Mouse (Mus musculus): Measurements from ENCODE around the gene Unc5c. TPM values are rescaled to one million over a fixed set of nuclear protein-coding genes. Genes with fewer than 3 reads are reported as not detected.

The Unc5c gene
- total RNA-seq, 2 experiments from 2014 or later: 36.8 to 48.3 TPM

DNA sequence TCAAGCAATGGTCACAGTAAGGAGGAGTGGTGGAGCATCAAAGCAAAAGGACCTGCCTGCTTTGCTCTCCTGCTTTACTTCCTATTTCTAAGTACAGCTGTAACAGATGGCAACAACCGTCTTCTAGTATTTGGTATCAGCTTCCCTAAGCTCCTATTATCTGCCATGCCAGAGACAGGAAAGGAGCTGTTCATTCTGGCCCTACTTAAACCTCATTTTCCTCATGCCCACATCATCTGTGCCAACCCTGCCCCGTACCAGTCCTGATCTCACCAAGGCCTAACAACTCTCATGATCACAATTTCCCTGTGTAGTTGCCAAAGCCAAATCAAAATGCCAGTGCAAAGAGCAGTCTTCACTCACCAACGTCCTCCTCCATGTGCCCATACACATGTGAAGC, 226.4 kb downstream of the Unc5c start:
- DNase-seq (ENCODE audit: extremely low spot score in 1 of 2, low spot score in 1 of 2): no peak

DNA sequence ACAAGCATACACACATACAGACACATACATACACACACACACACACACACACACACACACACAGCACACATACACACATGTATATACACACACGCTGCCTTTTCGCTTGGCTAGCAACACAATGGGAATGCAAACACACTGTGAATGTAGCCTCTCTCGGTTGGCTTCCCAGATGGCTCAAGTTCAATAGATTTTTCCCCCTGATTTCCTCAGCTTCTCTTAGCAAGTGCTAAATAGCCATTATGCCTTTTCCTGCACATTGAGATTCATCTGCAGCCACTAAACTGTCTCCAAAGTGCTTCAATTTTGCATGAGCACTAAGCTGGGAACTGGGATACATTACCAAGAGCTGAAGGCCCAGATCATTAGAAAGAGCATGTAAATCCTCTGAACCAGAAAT, 226.8 kb downstream of the Unc5c start:
- DNase-seq (ENCODE audit: extremely low spot score in 1 of 2, low spot score in 1 of 2): no peak

DNA sequence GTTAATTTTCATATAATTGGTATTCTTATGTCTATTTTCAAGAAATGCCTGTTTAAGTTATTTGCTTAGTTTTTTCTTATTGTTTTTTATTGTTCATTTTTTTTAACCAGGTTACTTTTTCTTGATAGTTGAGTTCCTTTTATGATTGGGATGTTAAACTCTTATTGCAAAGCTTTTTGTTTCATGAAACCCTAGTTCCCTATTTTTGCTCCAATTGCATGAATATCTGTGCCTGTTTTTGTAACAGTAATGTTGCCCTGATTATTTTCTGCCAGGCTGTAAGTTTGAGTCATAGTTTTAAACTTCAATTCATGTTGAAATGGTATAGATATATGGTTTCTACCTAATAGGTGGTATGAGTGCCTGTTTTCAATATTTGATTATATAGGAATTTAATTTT, 234.2 kb downstream of the Unc5c start:
- DNase-seq (ENCODE audit: extremely low spot score in 1 of 2, low spot score in 1 of 2): no peak

DNA sequence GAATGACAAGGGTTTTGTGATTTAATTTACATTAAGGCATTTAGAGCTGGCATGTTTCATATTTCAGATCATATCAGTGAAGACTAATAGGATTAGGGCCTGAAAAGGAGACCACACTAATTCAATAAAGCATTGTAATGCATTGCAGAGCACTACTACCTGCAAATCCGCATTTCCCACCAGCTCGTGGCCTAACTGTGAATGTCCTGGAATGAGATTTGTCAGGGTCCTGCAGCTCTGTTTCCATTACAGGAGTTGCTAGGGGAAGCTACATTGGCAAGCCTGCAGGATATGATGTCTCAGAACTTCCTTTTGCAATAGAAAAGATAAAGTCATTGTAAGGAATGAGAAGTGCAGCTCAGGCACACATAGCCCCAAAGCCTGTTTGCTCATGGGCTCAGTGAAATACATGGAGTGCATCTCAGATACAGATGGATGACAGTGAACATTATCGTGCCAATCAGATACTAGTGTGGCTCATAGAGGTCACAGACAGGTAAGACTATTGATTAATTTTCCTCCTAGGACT, 236.4 kb downstream of the Unc5c start:
- no peak for DNase-seq (ENCODE audit: extremely low spot score in 1 of 2, low spot score in 1 of 2)

DNA sequence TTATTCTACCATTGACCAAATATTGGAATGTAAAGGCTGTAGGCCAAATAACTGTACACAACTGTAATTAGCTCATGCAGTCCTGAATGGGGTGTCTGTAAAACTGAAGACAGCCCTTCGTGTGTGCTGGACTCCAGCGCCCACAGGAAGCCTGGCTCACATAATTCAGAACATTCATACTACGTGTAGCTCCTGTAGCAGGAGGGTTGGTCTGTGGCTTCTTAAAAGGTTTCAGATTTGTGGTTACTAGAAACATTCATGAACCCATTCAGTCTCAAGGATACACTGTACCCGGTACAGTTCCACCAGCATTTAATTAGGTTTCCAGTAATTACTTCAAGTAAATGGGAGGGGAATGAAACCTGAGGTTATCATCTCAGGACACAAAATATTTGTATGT, 246.6 kb downstream of the Unc5c start:
- DNase-seq (ENCODE audit: extremely low spot score in 1 of 2, low spot score in 1 of 2): no peak

DNA sequence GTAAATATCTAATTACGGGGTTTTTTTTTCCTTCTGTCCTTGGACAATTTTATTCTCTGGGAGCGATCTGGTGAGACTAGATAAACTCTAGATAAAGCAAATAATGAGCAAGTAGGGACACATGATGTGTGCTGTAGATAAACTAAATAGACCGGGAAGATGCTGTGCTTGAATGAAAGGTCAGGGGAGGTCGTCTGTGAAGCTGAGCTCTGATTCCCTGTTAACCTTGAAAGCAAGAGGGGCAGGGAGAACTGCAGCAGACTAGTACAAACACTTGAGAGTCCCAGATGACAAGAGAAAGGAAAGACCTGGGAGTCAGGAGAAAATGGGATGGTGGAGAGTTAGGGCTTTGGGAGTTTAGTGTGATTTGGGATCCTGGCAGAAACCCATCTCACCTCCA, 251.4 kb downstream of the Unc5c start:
- no peak for DNase-seq (ENCODE audit: extremely low spot score in 1 of 2, low spot score in 1 of 2)

DNA sequence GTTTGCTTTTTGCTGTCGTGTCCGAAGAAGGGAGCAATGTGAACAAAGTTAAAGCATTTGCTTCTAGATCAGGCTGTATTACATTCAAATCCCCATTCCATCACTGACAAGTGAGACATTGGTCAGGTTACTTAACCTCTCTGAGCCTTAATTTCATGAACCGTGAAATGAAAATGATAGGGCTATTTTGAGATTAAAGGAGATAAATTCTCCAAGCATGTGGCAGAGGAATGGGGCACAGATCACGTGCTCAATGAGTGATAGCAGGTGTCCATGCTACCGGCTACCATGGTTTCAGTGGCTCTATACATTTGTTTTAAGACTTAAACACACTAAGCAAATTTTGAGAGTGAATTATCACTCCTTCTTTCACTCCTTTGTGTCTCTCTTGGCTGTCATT, 254.0 kb downstream of the Unc5c start:
- DNase-seq (ENCODE audit: extremely low spot score in 1 of 2, low spot score in 1 of 2): no peak

DNA sequence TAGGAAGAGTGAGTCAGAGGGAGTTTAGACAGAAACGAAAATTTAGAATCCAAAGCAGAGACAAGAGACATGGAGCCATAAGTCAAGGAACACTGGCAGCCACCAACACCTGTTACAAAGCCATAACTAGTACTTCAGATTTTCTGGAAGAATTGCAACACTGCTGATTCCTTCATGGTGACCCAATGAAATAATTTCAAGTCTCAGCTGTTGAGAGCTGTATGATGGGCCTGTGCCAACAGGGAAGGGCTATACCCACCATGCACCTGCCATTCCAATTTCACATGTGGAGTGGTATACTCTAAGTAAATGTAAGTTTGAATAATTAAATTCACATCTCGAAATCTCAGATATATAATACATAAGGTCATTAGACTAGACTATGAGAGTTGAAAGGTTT, 259.5 kb downstream of the Unc5c start:
- no peak for DNase-seq (ENCODE audit: extremely low spot score in 1 of 2, low spot score in 1 of 2)

DNA sequence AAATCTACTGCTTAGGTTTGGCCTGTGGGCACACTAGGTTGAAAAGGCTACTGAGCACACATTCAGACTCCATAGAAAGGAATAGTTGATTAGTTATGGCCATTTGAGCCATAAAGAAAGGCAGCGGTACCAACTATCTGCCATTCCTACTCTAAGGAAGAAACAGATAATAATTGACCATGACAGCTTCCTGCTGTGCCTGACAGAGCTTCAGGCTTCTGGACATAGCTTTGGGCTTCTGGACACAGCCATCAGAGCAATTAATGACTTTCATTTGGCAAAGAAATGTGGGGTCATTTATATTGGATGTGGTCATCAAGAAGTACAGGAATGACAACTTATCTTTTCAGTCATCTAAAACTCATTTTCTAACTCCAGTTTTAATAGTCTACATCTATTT, 260.4 kb downstream of the Unc5c start:
- no peak for DNase-seq (ENCODE audit: extremely low spot score in 1 of 2, low spot score in 1 of 2)

DNA sequence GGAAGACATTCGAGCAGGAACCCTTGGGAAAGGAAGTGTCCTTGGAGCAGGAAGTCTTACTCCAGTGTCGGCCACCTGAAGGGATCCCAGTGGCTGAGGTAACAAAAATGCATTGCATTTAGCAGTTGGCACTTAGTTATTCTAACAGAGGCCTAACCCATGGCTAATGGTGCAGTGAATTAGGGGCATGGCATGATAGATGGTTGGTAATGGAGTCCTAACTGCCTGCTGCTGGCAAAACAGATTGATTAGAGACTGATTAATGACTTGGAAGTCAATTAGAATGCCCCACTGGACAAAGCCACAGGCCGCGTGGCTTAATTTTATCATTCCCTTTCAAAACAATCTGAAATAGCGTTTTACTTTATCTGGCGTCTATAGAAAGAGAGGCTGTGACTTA, 268.8 kb downstream of the Unc5c start:
- no peak for DNase-seq (ENCODE audit: extremely low spot score in 1 of 2, low spot score in 1 of 2)

DNA sequence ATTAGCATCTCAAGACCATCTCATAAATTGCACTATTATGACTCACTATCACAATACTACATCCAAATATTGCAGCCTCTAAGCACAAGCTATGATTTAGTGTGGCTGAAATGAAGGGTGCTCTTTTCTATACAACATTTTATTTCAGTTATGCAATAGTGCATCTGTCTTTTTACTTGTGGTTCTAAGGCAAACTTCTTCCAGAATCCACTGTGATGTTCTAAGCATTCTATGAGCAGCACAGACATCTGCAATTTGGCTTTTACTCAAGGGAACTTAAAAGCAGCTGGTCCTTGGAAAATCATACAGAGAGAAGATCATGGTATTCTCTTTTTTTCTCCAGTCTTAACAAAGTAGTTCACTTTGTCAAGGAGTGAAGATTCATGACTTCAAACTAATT, 270.3 kb downstream of the Unc5c start:
- no peak for DNase-seq (ENCODE audit: extremely low spot score in 1 of 2, low spot score in 1 of 2)

DNA sequence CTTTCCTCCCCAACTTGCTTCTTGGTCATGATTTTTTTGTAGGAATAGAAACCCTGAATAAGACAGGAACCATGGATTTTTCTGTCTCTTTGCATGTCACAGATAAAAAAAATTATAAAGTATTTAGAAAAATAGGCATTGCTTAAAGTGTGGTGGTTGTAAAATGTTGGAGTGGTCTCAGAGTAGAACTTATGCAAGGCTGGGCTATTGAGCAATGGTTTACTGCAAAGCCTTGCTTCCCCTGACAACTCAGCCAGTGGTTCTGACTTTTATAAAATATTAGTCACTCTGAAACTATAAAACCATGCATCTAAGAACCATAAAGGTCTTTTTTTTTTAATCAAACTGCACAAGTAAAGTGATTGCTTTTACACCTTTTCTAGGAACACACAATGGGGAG, 280.3 kb downstream of the Unc5c start:
- DNase-seq (ENCODE audit: extremely low spot score in 1 of 2, low spot score in 1 of 2): no peak

DNA sequence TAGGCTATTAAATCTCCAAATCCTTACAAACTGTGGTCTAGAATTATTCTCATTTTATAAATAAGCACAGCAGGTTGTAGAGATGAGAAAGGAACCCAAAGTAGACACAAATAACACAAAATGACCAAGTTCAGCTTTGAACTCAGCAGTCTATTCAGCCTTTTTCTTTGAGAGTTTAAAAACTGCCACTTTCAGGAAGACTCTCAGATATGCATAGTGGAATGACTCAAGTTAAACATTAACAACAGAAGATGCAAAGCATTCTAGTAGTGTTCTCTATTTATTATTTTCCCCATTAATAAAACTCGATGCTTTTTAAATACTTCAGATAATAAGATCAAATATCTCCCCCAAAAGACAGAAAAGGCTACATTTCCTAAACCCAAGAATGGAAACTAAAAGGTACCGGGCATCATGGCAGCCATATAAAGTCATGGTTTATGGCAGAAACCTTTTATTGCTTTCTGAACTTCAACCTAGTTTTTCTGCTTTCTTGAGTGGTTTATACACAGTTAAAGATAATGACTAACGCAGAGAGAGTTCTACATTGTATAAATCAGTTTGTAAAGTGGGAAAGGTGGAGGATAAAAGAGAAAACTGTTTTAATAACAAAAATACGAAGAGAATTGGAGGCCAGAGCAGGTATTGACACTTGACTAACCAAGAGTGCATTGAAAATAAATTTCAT, 283.8 kb downstream of the Unc5c start:
- DNase-seq (ENCODE audit: extremely low spot score in 1 of 2, low spot score in 1 of 2): no peak

DNA sequence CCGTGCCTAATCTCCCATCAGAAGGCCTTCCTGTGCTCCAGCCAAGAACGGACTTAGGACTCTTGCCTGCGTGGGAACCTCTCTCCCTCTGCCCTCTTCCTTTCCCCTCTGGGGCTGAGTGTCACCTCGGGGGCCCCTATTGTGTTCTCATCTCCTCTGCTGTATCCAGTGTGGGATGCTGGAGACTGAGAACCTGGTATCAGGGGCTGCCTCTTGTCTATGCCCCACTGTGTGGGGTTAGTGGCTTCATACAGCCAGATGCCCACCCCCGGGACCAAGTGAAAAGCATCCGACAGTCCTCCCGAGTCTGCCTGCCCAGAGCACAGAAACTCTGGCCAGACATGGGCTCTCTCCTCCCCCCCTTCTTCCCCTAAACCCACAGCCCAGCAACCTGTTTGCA, 287.2 kb downstream of the Unc5c start:
- no peak for DNase-seq (ENCODE audit: extremely low spot score in 1 of 2, low spot score in 1 of 2)

DNA sequence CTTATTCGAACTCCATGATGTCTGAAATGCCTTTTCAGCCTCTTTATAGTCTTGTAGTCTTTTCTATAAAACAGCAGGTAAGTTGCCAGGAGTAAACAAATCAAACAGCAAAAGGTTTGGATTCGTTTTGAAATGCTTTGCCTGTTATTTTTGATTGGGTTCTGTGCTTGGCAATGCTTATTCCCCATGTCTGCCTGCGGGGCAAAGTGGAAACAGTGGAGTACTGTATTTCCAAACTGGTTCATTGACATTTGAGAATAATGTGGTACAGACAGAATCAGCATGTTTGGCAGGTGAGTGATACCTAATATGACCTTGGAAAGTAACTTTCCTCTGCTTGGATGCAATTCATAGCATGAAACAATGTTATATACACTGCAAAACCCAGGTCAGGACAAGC, 292.2 kb downstream of the Unc5c start:
- no peak for DNase-seq (ENCODE audit: extremely low spot score in 1 of 2, low spot score in 1 of 2)

DNA sequence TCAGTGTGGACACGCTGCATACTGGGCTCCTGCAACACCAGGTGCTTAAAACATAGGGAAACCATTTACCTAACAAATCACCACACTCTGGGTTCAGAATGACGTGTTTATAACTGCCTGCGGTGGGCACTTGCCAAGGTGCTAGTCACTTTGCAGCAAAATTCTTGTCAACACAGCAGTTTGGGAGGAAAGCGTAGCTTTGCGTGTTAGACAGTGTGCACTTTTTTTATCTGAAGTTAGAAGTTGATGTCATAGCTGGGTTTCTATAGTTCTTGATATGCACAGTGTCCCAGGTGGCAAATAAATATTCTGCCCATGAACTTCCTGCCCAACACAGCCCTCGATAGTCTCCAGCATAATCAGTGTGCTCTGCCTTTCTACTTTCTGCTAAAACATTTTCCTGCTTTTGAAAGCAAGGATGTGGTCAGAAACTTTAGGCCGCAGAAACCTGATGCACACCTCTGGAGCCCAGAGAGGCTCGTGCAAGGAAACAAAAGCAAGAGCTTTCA, 313.4 kb downstream of the Unc5c start:
- DNase-seq (ENCODE audit: extremely low spot score in 1 of 2, low spot score in 1 of 2): no peak

DNA sequence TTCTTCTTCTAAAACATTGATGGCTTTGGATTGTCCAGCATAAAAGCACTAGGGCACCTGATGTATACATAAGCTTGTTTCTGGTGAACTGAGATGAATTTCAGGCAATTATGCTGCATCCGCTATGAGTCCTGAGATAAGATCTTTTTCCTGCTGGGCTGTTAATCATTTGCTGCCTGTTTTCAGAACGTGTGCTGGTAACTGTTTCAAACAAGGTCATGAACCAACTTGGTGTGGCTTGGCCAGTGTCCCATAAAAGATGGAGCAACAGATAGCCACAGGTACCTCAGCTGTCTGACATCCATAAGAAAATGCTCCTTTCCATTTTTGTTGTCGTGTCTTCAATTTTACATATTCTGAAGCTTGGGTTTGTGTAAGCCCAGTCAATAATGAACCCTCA, 314.2 kb downstream of the Unc5c start:
- DNase-seq (ENCODE audit: extremely low spot score in 1 of 2, low spot score in 1 of 2): no peak

DNA sequence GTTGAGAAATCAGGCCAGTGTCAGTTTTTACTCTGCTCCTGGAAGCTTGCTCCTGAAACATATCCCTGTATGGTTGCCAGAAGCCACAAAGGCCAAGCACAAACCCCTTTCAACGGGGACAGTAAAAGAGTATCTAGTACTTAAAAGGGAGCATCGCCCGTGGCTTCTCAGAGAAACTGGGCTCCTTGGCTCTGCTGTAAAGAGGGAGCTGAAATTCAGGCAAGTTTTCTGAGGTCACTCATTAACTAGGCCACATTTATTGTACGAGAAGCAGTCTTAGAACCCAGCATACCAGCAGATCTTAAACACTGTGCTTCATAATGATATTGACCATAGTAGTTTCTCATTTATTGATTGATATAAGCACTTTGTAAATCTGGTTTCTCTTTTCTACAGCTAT, 317.5 kb downstream of the Unc5c start:
- no peak for DNase-seq (ENCODE audit: extremely low spot score in 1 of 2, low spot score in 1 of 2)

DNA sequence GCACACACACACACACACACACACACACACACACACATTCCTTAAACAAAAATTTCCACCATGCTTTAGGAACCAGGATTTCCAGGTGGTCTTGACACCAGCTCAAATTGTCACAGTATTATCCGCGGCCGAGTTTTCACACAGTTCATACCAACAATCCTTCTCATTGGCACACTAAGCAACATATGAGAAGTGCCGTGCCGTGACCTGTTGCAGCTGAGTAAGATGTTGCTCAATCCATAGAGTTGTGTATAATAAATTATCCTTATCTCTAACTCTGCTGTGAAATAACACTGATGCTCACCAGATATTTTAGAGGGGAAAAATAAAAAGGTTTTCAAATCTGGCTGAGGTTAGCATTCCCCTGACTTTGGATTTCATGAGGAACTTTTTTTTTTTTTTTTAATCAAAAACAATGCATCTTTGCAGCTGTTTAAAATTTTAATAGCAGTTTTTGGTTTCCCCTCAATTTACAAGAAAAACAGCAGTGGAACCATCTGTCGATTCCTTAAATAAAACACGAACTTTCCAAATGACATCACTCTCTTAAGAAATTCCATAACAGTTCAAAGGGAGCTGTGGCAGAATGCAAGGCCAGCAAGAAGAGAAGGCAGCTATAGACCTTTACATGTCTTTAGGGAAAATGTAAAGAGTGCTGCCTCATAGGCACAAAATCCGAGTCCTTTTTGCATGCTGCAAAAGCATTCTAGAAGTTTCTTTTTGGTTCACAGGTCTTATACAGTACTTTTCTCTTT, 326.2 kb downstream of the Unc5c start:
- no peak for DNase-seq (ENCODE audit: extremely low spot score in 1 of 2, low spot score in 1 of 2)

DNA sequence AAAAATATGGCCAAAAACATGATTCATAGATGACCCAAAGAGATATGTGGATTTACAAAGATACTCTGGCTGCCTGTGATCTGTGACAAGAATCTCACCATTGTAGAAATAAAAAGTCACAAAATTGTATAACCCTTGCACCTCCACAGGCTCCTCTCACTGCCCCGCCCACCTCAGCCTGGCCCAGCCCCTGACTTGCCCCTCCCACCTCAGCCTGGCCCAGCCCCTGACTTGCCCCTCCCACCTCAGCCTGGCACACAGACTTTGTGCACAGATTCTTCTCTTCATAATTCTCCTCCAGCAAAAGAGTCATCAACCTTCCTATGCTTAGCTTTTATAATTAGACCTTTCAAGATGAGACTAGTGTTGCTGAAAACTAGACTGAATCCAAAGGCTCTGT, 327.1 kb downstream of the Unc5c start:
- no peak for DNase-seq (ENCODE audit: extremely low spot score in 1 of 2, low spot score in 1 of 2)

DNA sequence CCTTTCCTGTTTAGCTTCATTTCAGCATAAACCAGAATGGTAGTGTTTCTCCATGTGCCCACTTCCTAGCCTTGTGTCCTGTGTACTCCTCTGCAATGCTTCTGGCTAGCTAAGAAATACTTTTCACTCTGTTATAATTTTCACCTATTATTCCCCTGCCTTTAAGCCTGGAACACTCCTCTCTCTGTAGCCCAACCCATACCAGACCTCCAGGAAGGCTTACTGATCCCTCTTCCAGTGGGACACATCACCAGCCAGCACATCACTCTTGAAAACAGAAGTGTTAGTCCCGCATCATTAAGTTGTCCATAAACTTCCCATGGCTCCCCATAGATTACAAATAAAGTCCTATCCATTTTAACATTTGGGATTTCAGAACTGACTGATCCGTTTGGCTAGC, 328.7 kb downstream of the Unc5c start:
- no peak for DNase-seq (ENCODE audit: extremely low spot score in 1 of 2, low spot score in 1 of 2)

DNA sequence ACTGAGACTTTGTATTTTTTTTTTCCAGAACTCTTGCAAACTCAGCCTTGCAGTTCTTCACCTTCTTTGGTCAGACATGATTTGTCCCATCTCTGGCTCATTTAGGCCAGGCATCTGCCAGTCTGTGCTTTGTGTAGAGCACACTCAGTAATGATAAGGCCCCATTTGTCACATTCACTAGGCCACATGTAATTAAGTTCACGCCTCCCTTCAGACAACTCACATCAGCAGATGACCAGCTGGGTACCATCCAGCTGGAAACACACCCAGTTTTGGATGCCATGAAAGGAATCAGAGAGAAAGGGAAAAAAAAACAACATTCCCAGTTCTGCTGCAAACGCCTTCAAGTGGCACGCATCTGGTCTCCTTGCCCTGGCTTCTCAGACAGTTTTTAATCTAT, 329.4 kb downstream of the Unc5c start:
- DNase-seq (ENCODE audit: extremely low spot score in 1 of 2, low spot score in 1 of 2): no peak

All from layer of hippocampus, postnatal 25 days (tissue).